Mouse (Mus musculus) stomach, embryonic 16.5 days (tissue): Measurements from ENCODE around the gene Lmbr1. TPM values are rescaled to one million over a fixed set of nuclear protein-coding genes. Genes with fewer than 3 reads are reported as not detected.
A peak's percentile ranks its signal among the peaks of the same experiment; 100 is the strongest.

ENCODE experiments used
- ATAC-seq: fragments of 200-750 bp; cut with Nextera tagmentation; 2 replicates; pipeline ENCODE4 v1.8.0; 2017; ENCODE audit warnings: moderate number of reproducible peaks, moderate TSS enrichment; ENCODE audit not compliant: insufficient read depth, low FRiP score
- H3K27ac ChIP-seq: fragments of 300-500 bp; sonication (generic); 2 replicates; pipeline ENCODE4 v1.5.1; 2014; ENCODE audit warnings: low read length
- H3K27me3 ChIP-seq: fragments of 300-500 bp; sonication (generic); 2 replicates; pipeline ENCODE4 v1.6.1; 2014; ENCODE audit warnings: low read length, control low read depth, mixed read lengths; ENCODE audit not compliant: control insufficient read depth, insufficient read depth
- H3K36me3 ChIP-seq: fragments of 300-500 bp; sonication (generic); 2 replicates; pipeline ENCODE4 v1.6.1; 2014; ENCODE audit warnings: low read length; ENCODE audit not compliant: control insufficient read depth, insufficient read depth
- H3K4me1 ChIP-seq: fragments of 300-500 bp; sonication (generic); 2 replicates; pipeline ENCODE4 v1.6.1; 2014; ENCODE audit warnings: low read length, control low read depth, mixed read lengths; ENCODE audit not compliant: control insufficient read depth, insufficient read depth
- H3K4me2 ChIP-seq: fragments of 300-500 bp; sonication (generic); 2 replicates; pipeline ENCODE4 v1.6.1; 2014; ENCODE audit warnings: low read depth, low read length, mixed read lengths
- H3K4me3 ChIP-seq: fragments of 300-500 bp; sonication (generic); replicated peaks from 2 replicates; pipeline ENCODE4 v1.5.1; 2014; ENCODE audit warnings: mild to moderate bottlenecking, low read length
- H3K9ac ChIP-seq: fragments of 300-500 bp; sonication (generic); 2 replicates; pipeline ENCODE4 v1.6.1; 2014; ENCODE audit warnings: low read length
- H3K9me3 ChIP-seq: fragments of 300-500 bp; sonication (generic); replicated peaks from 2 replicates; pipeline ENCODE4 v1.6.1; 2016; ENCODE audit warnings: low read length, control low read depth; ENCODE audit not compliant: control insufficient read depth
- WGBS: fragments of 180-500 bp; shearing (Covaris S2); extraction: QIAGEN DNeasy Blood & Tissue Kit; methylation state at CpG from one replicate; pipeline ENCODE4 v1.1.7; 2014; 5-methylcytosine and 5-hydroxymethylcytosine counted together
- polyA plus RNA-seq: library from polyadenylated mRNA; unstranded; fragments of >200 nt; fragmentation: Nextera tagmentation; extraction: Ambion mirVana; gene quantifications from 2 replicates; pipeline ENCODE4 v1.2.1, GENCODE M21; 2015

The Lmbr1 gene
- polyA plus RNA-seq, 1 experiment from 2014 or later: 11.2 TPM

GRCm38 (mm10) chr5:29382776-29383175, 4.6 kb upstream of the Lmbr1 start:
- Histone ChIP-seq H3K27ac (no peak overlapping the region), H3K9me3 (no peaks in the 10 kb centered on the region), H3K9ac (no peak overlapping the region), H3K27me3 (no peaks in the 10 kb centered on the region), H3K4me2 (no peak overlapping the region), H3K36me3 (no peaks in the 10 kb centered on the region), H3K4me3 (no peak overlapping the region), H3K4me1 (peaks cover 5% of the 10 kb centered on the region; the same call in 1 of the 2 replicates)
- ATAC-seq: no peak
- WGBS: 87% methylated on average over 1 of the region's 1 CpGs

- 67% methylated on average over 2 of the region's 2 CpGs for WGBS
- no peak for ATAC-seq
- peaks cover 5% of the 10 kb centered on the region for H3K4me1 ChIP-seq
Observed at GRCm38 (mm10) chr5:29380091-29380490, 1.9 kb upstream of the Lmbr1 start.

DNA sequence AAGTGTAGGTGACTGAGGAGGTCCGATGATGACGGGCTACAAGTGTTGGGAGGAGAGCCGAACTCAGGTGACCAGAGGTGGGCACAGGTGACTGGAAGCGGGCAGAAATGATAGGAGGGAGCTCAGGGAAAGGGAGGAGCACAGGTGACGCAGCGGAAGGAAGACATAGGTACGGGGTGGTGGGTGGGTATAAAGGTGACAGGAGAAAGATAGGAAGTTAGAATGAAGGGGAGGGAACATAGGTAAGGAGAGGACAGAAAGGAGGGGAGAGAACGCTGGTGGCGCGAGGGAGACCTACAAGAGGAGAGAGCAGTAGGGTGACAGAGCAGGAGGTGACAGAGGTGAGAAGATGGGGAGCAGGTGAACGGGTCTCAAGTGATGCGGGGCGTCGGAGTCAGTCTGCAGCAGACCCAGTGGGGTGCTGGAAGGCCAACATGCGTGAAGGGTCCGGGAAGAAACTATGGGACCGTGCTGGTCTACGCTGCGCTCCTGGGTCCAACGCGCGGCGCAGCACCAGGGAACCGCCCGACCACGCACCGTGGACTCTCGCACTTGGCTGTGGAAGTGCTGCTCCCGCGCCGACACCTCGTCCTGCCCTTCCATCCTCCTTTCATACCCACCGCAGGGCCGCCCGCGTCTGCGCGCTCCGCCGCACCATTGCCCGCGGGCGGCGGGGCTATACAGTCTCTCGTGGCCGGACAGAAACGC, 446 bp downstream of the Lmbr1 start:
- Histone ChIP-seq H3K27me3 (no peaks in the 10 kb centered on the region), H3K4me2 (peak overlapping the region; percentile 96), H3K9ac (peak overlapping the region; percentile 88), H3K4me1 (peaks cover 5% of the 10 kb centered on the region), H3K4me3 (peak overlapping the region; percentile 95), H3K9me3 (no peaks in the 10 kb centered on the region), H3K27ac (peak overlapping the region; percentile 81), H3K36me3 (0 out of 2 replicates have a peak, but pooled peaks cover 3% of the 10 kb centered on the region)
- WGBS: 1% methylated on average over 44 of the region's 47 CpGs
- peak; percentile 70 for ATAC-seq

More at GRCm38 (mm10) chr5:29380091-29380490, 1.9 kb upstream of the Lmbr1 start:
- Histone ChIP-seq H3K27ac (no peak overlapping the region), H3K4me2 (no peak overlapping the region), H3K36me3 (0 out of 2 replicates have a peak, but pooled peaks cover 3% of the 10 kb centered on the region), H3K9ac (no peak overlapping the region), H3K9me3 (no peaks in the 10 kb centered on the region), H3K27me3 (no peaks in the 10 kb centered on the region), H3K4me3 (no peak overlapping the region)

GRCm38 (mm10) chr5:29363511-29363910, 14.7 kb downstream of the Lmbr1 start:
- H3K4me2 ChIP-seq: no peak overlapping the region
- H3K9ac ChIP-seq: no peak overlapping the region
- 77% methylated on average over 6 of the region's 6 CpGs for WGBS
- H3K27ac ChIP-seq: no peak overlapping the region
- H3K36me3 ChIP-seq: peaks cover 7% of the 10 kb centered on the region; the same call in 1 of the 2 replicates
- H3K4me3 ChIP-seq: no peak overlapping the region
- H3K4me1 ChIP-seq: no peaks in the 10 kb centered on the region
- no peak for ATAC-seq
- H3K9me3 ChIP-seq: no peaks in the 10 kb centered on the region
- H3K27me3 ChIP-seq: no peaks in the 10 kb centered on the region

- 49% methylated on average over 5 of the region's 5 CpGs for WGBS
- no peak for ATAC-seq
- Histone ChIP-seq H3K27ac (no peak overlapping the region), H3K36me3 (no peaks in the 10 kb centered on the region), H3K4me3 (no peak overlapping the region), H3K9ac (no peak overlapping the region), H3K4me2 (no peak overlapping the region), H3K27me3 (no peaks in the 10 kb centered on the region), H3K9me3 (no peaks in the 10 kb centered on the region), H3K4me1 (no peaks in the 10 kb centered on the region)
Observed at GRCm38 (mm10) chr5:29335836-29336235, 42.4 kb downstream of the Lmbr1 start.

DNA sequence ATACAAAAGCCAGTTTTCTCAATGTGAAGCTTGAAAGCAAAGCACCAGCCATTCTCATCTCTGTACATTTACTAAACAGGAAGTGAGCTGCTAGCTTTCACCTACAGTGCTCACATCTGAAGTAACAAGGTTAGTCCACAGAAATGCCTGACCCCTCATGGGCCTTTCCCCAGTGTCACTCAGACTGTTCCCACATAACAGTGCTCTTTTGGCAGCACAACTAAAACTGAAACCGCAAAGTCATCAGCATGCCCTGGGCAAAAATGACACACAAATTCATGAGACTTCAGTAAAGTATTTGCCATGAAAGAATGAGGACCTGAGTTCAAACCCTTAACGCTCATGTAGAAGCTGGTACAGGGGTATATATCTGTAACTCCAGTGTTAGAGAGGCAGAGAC, 55.7 kb downstream of the Lmbr1 start:
- Histone ChIP-seq H3K4me3 (no peak overlapping the region), H3K27ac (no peak overlapping the region), H3K9me3 (no peaks in the 10 kb centered on the region), H3K36me3 (no peaks in the 10 kb centered on the region), H3K4me2 (no peak overlapping the region), H3K27me3 (no peaks in the 10 kb centered on the region), H3K4me1 (no peaks in the 10 kb centered on the region), H3K9ac (no peak overlapping the region)
- ATAC-seq: no peak
- WGBS: 91% methylated on average over 2 of the region's 2 CpGs

GRCm38 (mm10) chr5:29309191-29309590, 69.0 kb downstream of the Lmbr1 start:
- ATAC-seq: no peak
- 63% methylated on average over 3 of the region's 3 CpGs for WGBS
- Histone ChIP-seq H3K27ac (no peak overlapping the region), H3K9ac (no peak overlapping the region), H3K4me3 (no peak overlapping the region), H3K4me2 (no peak overlapping the region), H3K36me3 (no peaks in the 10 kb centered on the region), H3K9me3 (no peaks in the 10 kb centered on the region), H3K27me3 (no peaks in the 10 kb centered on the region), H3K4me1 (no peaks in the 10 kb centered on the region)

DNA sequence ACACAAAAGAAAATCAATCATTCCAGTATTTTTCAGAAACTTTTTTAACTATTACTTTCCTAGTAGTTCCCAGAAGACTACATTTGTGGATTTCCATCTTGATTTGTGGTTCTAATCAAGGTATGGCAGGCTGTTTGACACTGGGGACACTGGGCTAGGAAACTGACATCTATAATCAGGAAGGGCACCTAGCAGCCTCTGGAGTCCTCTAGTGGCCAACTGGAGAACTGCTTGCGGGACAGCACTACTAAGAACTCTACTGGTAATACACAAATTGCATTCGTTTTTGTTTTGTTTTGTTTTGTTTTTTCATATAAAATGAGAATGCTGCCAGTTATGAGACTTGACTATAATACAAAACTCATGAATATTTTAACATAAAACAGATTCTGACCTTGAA, 85.0 kb downstream of the Lmbr1 start:
- WGBS: 22% methylated on average over 2 of the region's 2 CpGs
- H3K9me3 ChIP-seq: no peaks in the 10 kb centered on the region
- no peaks in the 10 kb centered on the region for H3K4me1 ChIP-seq
- ATAC-seq: no peak
- no peaks in the 10 kb centered on the region for H3K27me3 ChIP-seq
- no peak overlapping the region for H3K4me2 ChIP-seq
- H3K36me3 ChIP-seq: no peaks in the 10 kb centered on the region
- H3K9ac ChIP-seq: no peak overlapping the region
- H3K27ac ChIP-seq: no peak overlapping the region
- H3K4me3 ChIP-seq: no peak overlapping the region

DNA sequence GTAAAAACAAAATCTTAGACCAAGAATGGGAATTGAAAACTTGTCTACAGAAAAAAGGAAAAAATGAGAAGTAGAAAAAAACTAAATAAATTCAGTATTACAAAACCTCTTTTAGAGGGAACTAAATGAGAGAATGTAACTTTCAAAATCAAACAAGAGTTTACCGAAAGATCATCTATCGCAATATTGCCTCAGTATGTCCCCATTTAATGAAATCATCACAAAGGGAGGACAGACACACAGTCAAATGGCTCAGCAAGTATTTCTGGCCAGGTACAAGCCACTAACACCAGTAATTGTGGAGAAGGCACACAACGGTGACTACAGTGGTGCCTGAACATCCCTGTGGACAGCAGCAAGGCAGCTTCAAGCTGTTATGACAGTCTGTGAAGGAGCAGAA, 88.1 kb downstream of the Lmbr1 start:
- 87% methylated on average over 3 of the region's 3 CpGs for WGBS
- ATAC-seq: no peak

More for the DNA sequence above, 88.1 kb downstream of the Lmbr1 start:
- no peak overlapping the region for H3K27ac ChIP-seq
- no peaks in the 10 kb centered on the region for H3K9me3 ChIP-seq
- H3K4me2 ChIP-seq: no peak overlapping the region
- no peaks in the 10 kb centered on the region for H3K36me3 ChIP-seq
- no peaks in the 10 kb centered on the region for H3K27me3 ChIP-seq
- H3K4me3 ChIP-seq: no peak overlapping the region
- no peak overlapping the region for H3K9ac ChIP-seq
- H3K4me1 ChIP-seq: no peaks in the 10 kb centered on the region
